Mouse (Mus musculus) lung, postnatal 0 days (tissue): Measurements from ENCODE around the gene Dlgap4.

ENCODE experiments used
- CTCF ChIP-seq: IDR thresholded peaks from 2 replicates; pipeline ENCODE4 v1.5.1; 2016; ENCODE audit warnings: antibody characterized with exemption, mild to moderate bottlenecking
- EP300 ChIP-seq: IDR thresholded peaks from 2 replicates; pipeline ENCODE4 v1.6.1; 2016; ENCODE audit warnings: antibody characterized with exemption, mild to moderate bottlenecking, control low read depth

- no peak for TF ChIP-seq CTCF
- no peak for TF ChIP-seq EP300
These were observed 44.9 kb upstream of the Dlgap4 start for GRCm38 (mm10) chr2:156568647-156569046.
